Mouse (Mus musculus): ENCODE measurements around the gene Igfbp3. TPM values are rescaled to one million over a fixed set of nuclear protein-coding genes. Genes with fewer than 3 reads are reported as not detected.
A peak's percentile ranks its signal among the peaks of the same experiment; 100 is the strongest.

Gene Igfbp3
- total RNA-seq, 2 experiments from 2014 or later: 12.5 to 19.5 TPM

DNA sequence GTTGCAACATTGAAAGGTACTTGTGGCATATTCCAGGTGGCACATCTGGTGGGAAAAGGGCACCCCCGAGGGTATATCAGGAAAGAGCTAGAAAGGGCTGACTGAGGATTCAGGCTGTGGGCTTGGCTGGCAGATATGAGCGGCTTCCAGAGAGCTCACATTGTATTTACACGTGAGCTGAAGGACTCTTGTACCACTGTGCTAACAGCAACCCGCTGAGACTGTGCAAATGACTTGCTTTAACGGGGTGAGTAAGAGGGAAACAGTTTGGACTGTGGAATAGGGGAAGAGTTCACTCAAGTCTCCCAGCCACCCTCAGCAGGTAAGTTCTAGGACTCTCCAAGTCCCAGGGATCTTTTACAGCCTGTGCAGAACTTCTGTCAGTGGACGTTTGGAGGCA lies 40.1 kb downstream of the Igfbp3 start:
- DNase-seq (ENCODE audit: extremely low spot score in 1 of 2, low spot score in 1 of 2): no peak

DNA sequence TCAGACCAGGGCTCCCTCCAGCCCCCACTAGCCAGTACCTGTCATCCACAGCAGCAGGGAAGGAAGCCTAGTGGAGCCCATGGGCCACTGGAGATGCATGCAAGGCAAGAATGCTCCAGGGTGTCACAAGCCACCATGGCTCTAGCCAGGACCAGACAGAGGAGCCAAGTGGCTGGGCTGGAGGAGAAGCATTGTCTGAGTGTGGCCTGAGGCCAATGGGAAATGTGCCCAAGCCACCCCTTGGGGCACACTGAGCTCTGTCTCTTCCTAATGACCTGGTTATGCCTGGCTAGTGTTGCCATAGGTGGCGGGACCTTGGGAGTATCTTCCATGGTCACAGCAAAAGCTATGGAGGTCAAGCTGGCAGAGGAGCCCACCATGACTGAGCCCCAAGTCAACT lies 44.1 kb downstream of the Igfbp3 start:
- DNase-seq (ENCODE audit: extremely low spot score in 1 of 2, low spot score in 1 of 2): no peak

DNA sequence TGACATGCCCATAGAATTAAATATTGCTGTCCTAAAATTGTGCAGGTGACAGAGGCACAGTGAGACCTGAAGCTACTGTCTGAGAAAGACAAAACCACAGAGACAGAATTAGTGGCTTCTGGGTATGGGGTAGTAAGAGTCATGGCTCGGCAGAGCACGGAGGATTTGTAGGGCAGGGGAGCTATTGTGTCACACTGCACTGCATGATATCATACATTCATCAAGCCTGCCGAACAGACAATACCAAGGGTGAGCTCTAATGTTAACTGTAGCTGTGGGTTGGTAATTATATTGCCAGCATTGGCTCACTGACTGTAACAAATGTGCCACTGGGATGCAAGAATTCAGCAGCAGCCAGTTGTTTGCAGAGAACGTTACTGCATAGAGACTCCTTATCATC lies 49.3 kb downstream of the Igfbp3 start:
- no peak for DNase-seq (ENCODE audit: extremely low spot score in 1 of 2, low spot score in 1 of 2)

DNA sequence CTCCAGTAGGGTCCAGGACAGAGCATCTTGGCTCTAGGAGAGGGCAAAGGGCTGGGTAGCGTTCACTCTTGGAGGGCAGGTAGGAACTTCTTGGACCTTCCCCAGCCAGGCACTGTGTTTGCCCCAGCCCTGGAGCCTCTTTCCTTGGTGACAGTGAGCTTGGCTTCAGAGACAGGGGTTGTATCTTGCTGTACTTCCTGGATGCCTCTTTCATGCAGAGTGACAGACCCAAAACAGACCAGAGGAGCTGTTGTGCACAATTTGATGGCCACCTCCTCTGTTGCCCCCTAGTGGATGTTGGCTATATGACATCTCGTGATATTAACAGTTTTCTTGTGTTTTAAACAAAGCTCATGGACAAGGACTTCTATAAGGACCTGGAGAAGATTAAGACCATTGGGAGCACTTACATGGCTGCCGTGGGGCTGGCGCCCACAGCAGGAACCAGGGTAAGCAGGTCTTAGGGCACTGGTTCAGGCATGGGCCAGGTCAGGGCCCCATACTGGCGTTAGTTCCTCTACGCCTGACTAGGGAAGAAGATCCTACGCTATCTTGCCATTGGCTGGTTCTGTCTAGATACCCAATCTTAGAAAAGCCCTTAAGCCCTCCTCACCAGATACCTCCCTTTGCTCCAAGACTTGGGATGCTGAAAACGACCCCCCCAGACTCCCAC lies 52.1 kb downstream of the Igfbp3 start:
- DNase-seq (ENCODE audit: extremely low spot score in 1 of 2, low spot score in 1 of 2): peak in 1 of 2 experiments; percentile 23

DNA sequence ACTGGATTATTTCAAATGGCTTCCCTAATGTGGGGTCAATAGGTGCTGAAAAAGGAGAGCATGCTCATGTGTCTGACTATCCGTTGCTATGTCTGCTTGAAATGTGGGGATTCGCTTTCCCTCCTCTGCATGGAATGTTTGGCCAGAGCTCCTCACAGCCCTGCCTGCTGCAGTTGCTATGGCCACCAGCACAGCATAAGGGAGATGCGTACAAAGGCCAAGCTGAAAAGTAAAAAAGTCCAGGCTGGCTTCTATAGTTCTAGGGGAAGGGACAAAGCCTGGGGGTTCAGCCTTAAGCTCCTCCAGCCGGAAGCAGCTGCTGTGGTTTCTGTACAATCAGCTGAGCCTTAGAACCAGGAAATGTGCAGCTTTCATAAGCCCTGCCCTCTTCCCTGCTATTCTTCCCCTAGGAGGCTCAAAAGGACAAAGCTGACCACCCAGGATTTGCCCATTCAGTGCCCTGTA lies 53.1 kb downstream of the Igfbp3 start:
- DNase-seq (ENCODE audit: extremely low spot score in 1 of 2, low spot score in 1 of 2): no peak

DNA sequence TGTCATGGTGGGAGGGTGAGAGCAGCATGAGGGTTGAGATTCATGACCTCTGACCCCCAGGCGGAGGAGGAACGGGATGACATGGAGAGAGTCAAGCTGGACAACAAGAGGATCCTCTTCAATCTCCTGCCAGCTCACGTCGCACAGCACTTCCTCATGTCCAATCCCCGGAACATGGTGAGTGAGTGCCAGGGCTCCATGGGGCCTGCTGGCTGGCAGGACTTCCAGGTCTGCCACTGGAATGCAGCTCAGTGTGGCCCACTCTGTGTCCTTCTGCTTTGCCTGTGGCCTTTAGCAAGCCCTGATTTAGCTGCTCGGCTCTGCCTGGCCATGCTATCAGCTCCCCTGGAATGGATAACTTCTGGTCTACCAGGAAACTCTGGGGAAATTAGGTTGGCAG lies 53.6 kb downstream of the Igfbp3 start:
- no peak for DNase-seq (ENCODE audit: extremely low spot score in 1 of 2, low spot score in 1 of 2)

DNA sequence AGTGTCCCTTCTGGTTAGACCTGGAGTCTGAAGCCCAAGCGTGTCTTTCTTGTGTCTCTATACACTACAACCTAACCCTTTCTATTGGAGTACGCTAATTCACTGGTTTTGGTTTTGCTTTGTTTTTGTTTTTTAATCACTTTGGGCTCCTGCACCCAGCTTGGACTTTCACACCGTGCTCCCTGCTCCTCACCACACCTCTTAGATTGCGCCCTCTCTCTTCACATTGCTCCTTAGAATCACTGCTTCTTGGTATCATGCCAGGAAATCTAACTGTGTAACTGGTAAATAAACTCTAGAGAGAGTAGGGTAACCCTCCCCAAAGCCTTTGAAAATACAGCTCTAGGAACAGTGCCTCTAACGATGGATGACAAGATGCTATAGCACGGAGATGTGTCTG lies 55.5 kb downstream of the Igfbp3 start:
- DNase-seq (ENCODE audit: extremely low spot score in 1 of 2, low spot score in 1 of 2): no peak

DNA sequence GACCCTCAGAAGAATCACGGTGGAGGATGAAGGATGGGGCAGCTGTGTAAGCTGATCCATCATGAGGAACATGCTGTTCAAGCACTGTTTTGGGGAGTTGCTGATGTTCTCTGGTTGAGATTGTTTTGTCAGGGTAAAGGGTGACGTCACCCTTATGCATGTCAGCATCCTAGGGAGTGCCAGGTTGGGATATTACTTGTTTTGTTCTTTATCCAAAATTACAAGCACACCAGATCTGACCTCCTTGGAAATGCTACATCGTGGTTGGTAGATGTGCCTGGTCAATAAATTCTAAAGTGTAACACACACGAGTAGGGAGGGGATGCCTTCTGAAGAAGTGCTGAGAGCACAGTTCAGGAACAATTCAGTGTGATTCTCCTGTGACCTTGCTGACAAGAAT lies 57.3 kb downstream of the Igfbp3 start:
- DNase-seq (ENCODE audit: extremely low spot score in 1 of 2, low spot score in 1 of 2): no peak

Other genes with a start within 250 kb of the Igfbp3 start
- gene Adcy1, start 150.4 kb downstream of the Igfbp3 start, total RNA-seq (2021): 100 to 1,000 TPM; 303 to 367 TPM
- gene Gm11985, start 25.4 kb downstream of the Igfbp3 start, total RNA-seq (2021): not detected
- gene Igfbp1, start 16.1 kb downstream of the Igfbp3 start, total RNA-seq (2021): not detected

Measured in layer of hippocampus, postnatal 25 days (tissue).